Mouse (Mus musculus) central nervous system, embryonic 14 days (tissue): ENCODE measurements around the gene Zfyve28. TPM values are rescaled to one million over a fixed set of nuclear protein-coding genes. Genes with fewer than 3 reads are reported as not detected.

Source experiments
- polyA plus RNA-seq: library from polyadenylated mRNA; depleted of rRNA; stranded (reverse); fragments of >200 nt; gene quantifications from 2 replicates; pipeline ENCODE4 v1.2.3, GENCODE M21; 2012; rRNA removed

Gene Zfyve28
- 6.0 and 6.1 TPM in 2 replicates for polyA plus RNA-seq

GRCm38 (mm10) chr5:34288154-34288716 lies at the start of gene Zfyve28, which contains the start of gene Cfap99:
Gene Zfyve28, minus strand, starts transcription at chr5:34288449.
Gene Cfap99, plus strand, starts transcription at chr5:34288600.

GRCm38 (mm10) chr5:34336097-34336774 lies 48.0 kb upstream of the Zfyve28 start, which contains the start of gene Rnf4:
Gene Rnf4, plus strand, starts transcription at chr5:34336289.

GRCm38 (mm10) chr5:34187601-34188316 lies 100.5 kb downstream of the Zfyve28 start, which contains the start of gene Mxd4:
Gene Mxd4, minus strand, starts transcription at chr5:34187720.

GRCm38 (mm10) chr5:34168950-34169891 lies 119.0 kb downstream of the Zfyve28 start, which contains the start of the genes Poln and Haus3:
Gene Poln, minus strand, starts transcription at chr5:34169448.
Gene Haus3, minus strand, starts transcription at chr5:34169527.

Other genes starting within 250 kb of the Zfyve28 start
- 0.80 and 0.84 TPM in 2 replicates for gene Poln, start 119.0 kb downstream of the Zfyve28 start, polyA plus RNA-seq
- gene Haus3, start 118.9 kb downstream of the Zfyve28 start, polyA plus RNA-seq = 7.7 and 8.1 TPM in 2 replicates
- gene Mxd4, start 100.7 kb downstream of the Zfyve28 start, polyA plus RNA-seq = 86.1 and 87.5 TPM in 2 replicates
- 0.08 and 0.10 TPM in 2 replicates for gene Cfap99, start 151 bp upstream of the Zfyve28 start, polyA plus RNA-seq
- 116 and 118 TPM in 2 replicates for gene Rnf4, start 47.8 kb upstream of the Zfyve28 start, polyA plus RNA-seq
- gene Fam193a, start 81.5 kb upstream of the Zfyve28 start, polyA plus RNA-seq = 67.7 and 71.5 TPM in 2 replicates
- 9.8 and 13.6 TPM in 2 replicates for gene Tnip2, start 225.5 kb upstream of the Zfyve28 start, polyA plus RNA-seq
- gene Sh3bp2, start 237.4 kb upstream of the Zfyve28 start, polyA plus RNA-seq = 39.0 and 42.5 TPM in 2 replicates